Mouse (Mus musculus) liver, embryonic 14.5 days (tissue): ENCODE data around the gene Tssk4.

Experiments
- CTCF ChIP-seq: IDR thresholded peaks from 2 replicates; pipeline ENCODE4 v1.5.1; 2016; ENCODE audit warnings: antibody characterized with exemption, low read depth, control low read depth
- EP300 ChIP-seq: IDR thresholded peaks from 2 replicates; pipeline ENCODE4 v1.6.1; 2016; ENCODE audit warnings: antibody characterized with exemption, low read depth

DNA sequence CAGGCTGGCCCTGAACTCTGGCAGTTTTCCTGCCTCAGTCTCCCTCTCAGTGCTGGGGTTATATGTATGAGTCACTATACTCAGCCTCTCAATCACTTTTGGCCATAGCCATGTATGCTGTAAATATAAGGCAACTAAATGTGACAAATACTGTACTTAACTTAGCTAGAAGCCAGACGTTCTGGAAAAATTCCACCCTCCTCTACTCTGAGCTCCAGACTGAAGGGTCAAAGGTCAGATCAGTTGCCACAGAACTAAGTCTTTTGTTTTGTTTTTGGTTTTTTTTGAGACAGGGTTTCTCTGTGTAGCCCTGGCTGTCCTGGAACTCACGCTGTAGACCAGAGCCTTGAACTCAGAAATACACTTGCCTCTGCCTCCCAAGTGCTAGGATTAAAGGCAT is 34.1 kb upstream of the Tssk4 start:
- no peak for TF ChIP-seq CTCF
- TF ChIP-seq EP300 = no peak
